20 mouse cellular contexts compared by ENCODE assay signal in the genomic region with DNA sequence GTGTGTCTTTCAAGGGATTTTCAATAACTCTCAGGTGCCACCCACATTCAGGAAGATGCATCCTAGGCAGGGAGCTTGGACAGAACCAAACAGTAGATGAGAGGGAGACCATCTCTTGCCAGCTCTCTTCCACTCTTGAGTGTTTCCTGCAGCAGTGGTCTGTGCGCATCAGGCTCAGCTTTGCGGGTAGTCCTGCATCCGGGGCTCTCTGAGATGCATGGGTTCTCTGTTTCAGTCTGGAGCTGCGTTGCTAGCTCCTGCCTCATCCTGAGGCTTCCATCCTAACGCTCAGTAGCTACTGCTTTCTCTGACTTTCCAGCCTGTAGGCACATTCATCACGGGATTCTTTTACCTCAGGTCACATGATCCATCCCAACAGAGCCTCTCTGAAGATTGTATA.
"Had no signal": no experiment of that assay in that cellular context is flagged by ENCODE, and none has a peak within 500 bp of the region (broad histone marks: within the 10 kb centered on the region; RNA-seq: fewer than 3 reads in every experiment).

No protein-coding gene starts in this region.

- H3K4me2 ChIP-seq: lung, embryonic 15.5 days; midbrain, embryonic 11.5 days; midbrain, embryonic 13.5 days; midbrain, embryonic 15.5 days; neural tube, embryonic 12.5 days had no signal

- H3K4me1 ChIP-seq: midbrain, embryonic 13.5 days; midbrain, embryonic 15.5 days; neural tube, embryonic 12.5 days had no signal

- H3K27me3 ChIP-seq: lung, embryonic 15.5 days; midbrain, embryonic 13.5 days; midbrain, embryonic 15.5 days; neural tube, embryonic 12.5 days had no signal

- H3K9me3 ChIP-seq: lung, embryonic 15.5 days; megakaryocyte, embryonic 14.5 days; midbrain, embryonic 13.5 days; midbrain, embryonic 15.5 days; neural tube, embryonic 12.5 days had no signal

- DNase-seq: liver, postnatal 0 days; lung, adult 2 months; lung, postnatal 14 days; lung, postnatal 36 days; retina, postnatal 1 day; right cerebral cortex, adult 18-20 months; right cerebral cortex, postnatal 25 days; right cerebral cortex, postnatal 4 days; spleen, adult 18-20 months; thymus, adult 2 months; thymus, postnatal 25 days; thymus, postnatal 4 days had no signal

- H3K27ac ChIP-seq: macrophage; midbrain, embryonic 13.5 days; midbrain, embryonic 15.5 days; neural tube, embryonic 12.5 days had no signal

- H3K9ac ChIP-seq: liver, postnatal 0 days; lung, embryonic 15.5 days; midbrain, embryonic 13.5 days; midbrain, embryonic 15.5 days; neural tube, embryonic 12.5 days had no signal

- ATAC-seq: liver, postnatal 0 days; lung, postnatal 0 days; midbrain, embryonic 13.5 days; midbrain, embryonic 15.5 days had no signal

- H3K36me3 ChIP-seq: lung, embryonic 15.5 days; midbrain, embryonic 13.5 days; midbrain, embryonic 15.5 days; neural tube, embryonic 12.5 days had no signal

- H3K4me3 ChIP-seq: lung, embryonic 15.5 days; megakaryocyte, embryonic 14.5 days; midbrain, embryonic 13.5 days; midbrain, embryonic 15.5 days; neural tube, embryonic 12.5 days had no signal
